Mouse (Mus musculus) heart, postnatal 0 days (tissue): ENCODE data around the gene Cdk14.

ENCODE experiments used
- CTCF ChIP-seq: IDR thresholded peaks from 2 replicates; pipeline ENCODE4 v1.5.1; 2016; ENCODE audit warnings: antibody characterized with exemption, control low read depth, low read depth
- EP300 ChIP-seq: IDR thresholded peaks from 2 replicates; pipeline ENCODE4 v1.6.1; 2016; ENCODE audit warnings: antibody characterized with exemption, low read depth

DNA sequence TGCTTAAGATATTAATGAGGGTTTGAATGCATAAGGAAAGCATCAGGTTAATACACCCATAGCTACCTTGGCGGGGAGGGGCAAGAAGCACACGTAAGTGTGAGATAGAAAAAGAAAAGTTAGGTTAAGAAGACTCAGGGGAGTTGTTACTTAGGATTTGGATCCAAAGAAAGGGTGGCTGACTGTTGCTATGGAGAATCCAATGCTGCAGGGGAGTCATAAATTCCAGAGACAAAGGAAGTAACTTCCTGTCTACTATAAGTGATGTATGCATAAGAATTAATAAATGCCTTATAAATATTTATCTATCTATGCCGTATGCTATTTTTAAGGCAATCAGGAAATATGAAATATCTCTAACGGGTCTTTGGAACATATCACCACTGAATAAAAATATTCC lies 527.4 kb downstream of the Cdk14 start:
- TF ChIP-seq CTCF (no peak), EP300 (no peak)
